Mouse (Mus musculus) limb, embryonic 11.5 days (tissue): ENCODE data around the gene Tbc1d5. TPM values are rescaled to one million over a fixed set of nuclear protein-coding genes. Genes with fewer than 3 reads are reported as not detected.

ENCODE experiments used
- ATAC-seq: fragments of 200-750 bp; cut with Nextera tagmentation; 2 replicates; pipeline ENCODE4 v1.8.0; 2017; ENCODE audit warnings: low read depth; ENCODE audit not compliant: insufficient number of reproducible peaks, low FRiP score, low TSS enrichment
- DNase-seq: peaks from one replicate; pipeline ENCODE4 v3.0.0-alpha.2; 2015; ENCODE audit warnings: low spot score
- H3K27ac ChIP-seq: fragments of 300-500 bp; sonication (generic); replicated peaks from 2 replicates; pipeline ENCODE4 v1.5.1; 2014; ENCODE audit warnings: low read depth, mild to moderate bottlenecking, low read length
- H3K27me3 ChIP-seq: fragments of 300-500 bp; sonication (generic); 2 replicates; pipeline ENCODE4 v1.6.1; 2014; ENCODE audit warnings: mild to moderate bottlenecking, low read length, mixed read lengths; ENCODE audit not compliant: control insufficient read depth, insufficient read depth
- H3K36me3 ChIP-seq: fragments of 300-500 bp; sonication (generic); 2 replicates; pipeline ENCODE4 v1.6.1; 2014; ENCODE audit warnings: mild to moderate bottlenecking, low read length, moderate library complexity, mixed read lengths; ENCODE audit not compliant: control insufficient read depth, insufficient read depth
- H3K4me1 ChIP-seq: fragments of 300-500 bp; sonication (generic); 2 replicates; pipeline ENCODE4 v1.6.1; 2014; ENCODE audit warnings: low read length, mixed read lengths; ENCODE audit not compliant: control insufficient read depth, insufficient read depth
- H3K4me2 ChIP-seq: fragments of 300-500 bp; sonication (generic); 2 replicates; pipeline ENCODE4 v1.6.1; 2014; ENCODE audit warnings: low read depth, mild to moderate bottlenecking, moderate library complexity; ENCODE audit not compliant: severe bottlenecking
- H3K4me3 ChIP-seq: fragments of 300-500 bp; sonication (generic); 2 replicates; pipeline ENCODE4 v1.5.1; 2014; ENCODE audit warnings: low read depth, low read length
- H3K9ac ChIP-seq: fragments of 300-500 bp; sonication (generic); 2 replicates; pipeline ENCODE4 v1.6.1; 2014; ENCODE audit warnings: mild to moderate bottlenecking, low read length
- H3K9me3 ChIP-seq: fragments of 300-500 bp; sonication (generic); 2 replicates; pipeline ENCODE4 v1.6.1; 2016; ENCODE audit warnings: low read length; ENCODE audit not compliant: control insufficient read depth
- WGBS: fragments of 180-500 bp; shearing (Covaris S2); extraction: QIAGEN DNeasy Blood & Tissue Kit; methylation state at CpG from one replicate; pipeline ENCODE4 v1.1.7; 2014; 5-methylcytosine and 5-hydroxymethylcytosine counted together
- polyA plus RNA-seq: library from polyadenylated mRNA; unstranded; fragments of >200 nt; fragmentation: Nextera tagmentation; extraction: Ambion mirVana; gene quantifications from 2 replicates; pipeline ENCODE4 v1.2.1, GENCODE M21; 2014

Tbc1d5 gene
- polyA plus RNA-seq, 1 experiment from 2014 or later, result 11.0 TPM

DNA sequence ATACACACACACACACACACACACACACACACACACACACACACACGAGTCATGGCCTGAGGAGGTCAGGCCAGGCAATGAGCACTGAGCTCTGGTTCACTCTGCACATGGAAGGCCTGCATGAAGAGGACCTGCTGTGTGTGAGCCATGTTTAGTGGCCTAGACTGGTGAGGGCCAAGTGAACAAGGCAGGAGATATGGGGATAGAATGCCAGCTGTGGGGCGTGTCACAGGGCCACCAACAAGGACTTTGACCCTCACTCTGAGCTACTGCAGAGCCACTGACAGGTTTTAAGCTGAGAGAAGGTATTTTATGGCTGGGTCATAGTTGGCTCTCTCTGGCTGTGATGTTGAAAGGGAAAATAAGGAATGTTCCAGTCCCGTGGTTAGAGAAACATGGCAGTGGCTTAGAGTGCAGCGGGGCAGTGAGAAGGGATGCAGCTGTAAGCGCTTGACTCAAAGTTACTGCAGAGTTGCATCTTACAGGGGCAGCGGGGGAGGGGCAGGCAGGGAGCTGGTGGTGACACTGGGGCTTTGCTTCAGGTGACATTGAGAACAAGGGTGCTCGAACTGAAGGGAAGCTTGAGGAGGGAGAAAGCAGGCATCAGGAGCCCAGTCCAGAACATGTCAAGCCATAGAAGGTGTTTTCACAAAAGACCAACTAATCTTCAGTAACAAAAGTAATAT, 494.0 kb downstream of the Tbc1d5 start:
- WGBS, result 62% methylated on average over 7 of the region's 7 CpGs
- Histone ChIP-seq H3K4me3 (no peak overlapping the region), H3K9me3 (no peaks in the 10 kb centered on the region), H3K9ac (no peak overlapping the region), H3K4me2 (no peak overlapping the region), H3K27me3 (no peaks in the 10 kb centered on the region), H3K36me3 (no peaks in the 10 kb centered on the region), H3K27ac (no peak overlapping the region), H3K4me1 (no peaks in the 10 kb centered on the region)
- no peak for DNase-seq
- ATAC-seq, result no peak
